Mouse (Mus musculus): ENCODE measurements around the gene Abca1.

- TF ChIP-seq EP300 (IDR thresholded peaks at IDR 0.05; ENCODE audit: insufficient read depth, low read depth, low read length) = no peak
- no peak for TF ChIP-seq POLR2A (IDR thresholded peaks at IDR 0.05; ENCODE audit: insufficient read depth, low read length)
Observed at GRCm38 (mm10) chr4:52989248-52989647, 170.4 kb downstream of the Abca1 start, which contains the start of gene Nipsnap3a.
